Mouse (Mus musculus) retina, adult 2 months (tissue): ENCODE measurements at regions not wholly inside any gene's neighbourhood (a gene's known extent, or its start where the extent isn't known, plus 50 kb on each side); places are given as distances from the start of the nearest gene placed in this dataset.

Experiments used
- DNase-seq: peaks from one replicate; pipeline ENCODE4 v3.0.0-alpha.2; 2012; ENCODE audit warnings: low read depth, low spot score

DNA sequence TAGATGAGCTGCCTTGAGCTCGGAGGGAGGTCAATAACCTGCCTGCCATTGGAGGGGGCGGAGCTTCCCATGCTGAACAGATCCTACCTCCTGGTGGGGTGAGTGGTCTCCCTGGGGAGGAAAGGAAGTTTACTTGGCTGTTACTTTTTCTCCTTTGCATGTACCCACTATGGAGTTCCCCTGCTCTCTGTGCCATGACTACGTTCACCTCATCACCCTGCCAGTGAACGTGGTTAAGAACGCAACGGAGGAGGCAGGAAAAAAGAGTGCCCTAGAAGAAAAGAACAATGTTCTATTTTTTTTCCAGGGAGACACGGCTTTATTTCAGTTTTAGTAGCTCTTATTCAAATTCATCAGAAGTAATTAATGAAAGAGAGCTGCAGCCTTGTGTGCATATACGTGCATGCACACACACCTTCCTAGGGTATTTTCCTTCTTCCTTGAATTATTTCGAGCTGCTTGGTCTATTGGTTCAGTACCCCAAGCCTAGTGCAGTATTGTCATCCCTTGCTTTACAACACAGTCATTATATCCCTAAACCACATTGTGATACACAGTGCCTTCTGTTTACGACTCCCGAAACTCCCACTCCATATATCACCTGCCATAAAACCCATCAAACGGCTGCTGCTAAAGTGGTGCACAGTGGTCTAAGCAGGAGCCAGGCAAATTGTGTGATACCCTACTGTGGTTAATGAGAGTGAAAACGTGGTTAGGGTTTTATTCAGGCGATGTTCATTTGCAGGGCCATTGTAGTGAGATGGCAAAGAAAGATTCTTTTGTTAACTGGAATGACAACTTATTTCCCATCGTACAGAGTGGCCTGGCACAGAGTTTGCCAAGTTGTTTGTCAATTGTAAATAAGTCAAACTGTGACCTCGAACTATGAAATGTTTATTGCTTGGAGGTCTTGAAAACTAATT is 608.0 kb downstream of the Bcl11a start:
- DNase-seq = no peak

DNA sequence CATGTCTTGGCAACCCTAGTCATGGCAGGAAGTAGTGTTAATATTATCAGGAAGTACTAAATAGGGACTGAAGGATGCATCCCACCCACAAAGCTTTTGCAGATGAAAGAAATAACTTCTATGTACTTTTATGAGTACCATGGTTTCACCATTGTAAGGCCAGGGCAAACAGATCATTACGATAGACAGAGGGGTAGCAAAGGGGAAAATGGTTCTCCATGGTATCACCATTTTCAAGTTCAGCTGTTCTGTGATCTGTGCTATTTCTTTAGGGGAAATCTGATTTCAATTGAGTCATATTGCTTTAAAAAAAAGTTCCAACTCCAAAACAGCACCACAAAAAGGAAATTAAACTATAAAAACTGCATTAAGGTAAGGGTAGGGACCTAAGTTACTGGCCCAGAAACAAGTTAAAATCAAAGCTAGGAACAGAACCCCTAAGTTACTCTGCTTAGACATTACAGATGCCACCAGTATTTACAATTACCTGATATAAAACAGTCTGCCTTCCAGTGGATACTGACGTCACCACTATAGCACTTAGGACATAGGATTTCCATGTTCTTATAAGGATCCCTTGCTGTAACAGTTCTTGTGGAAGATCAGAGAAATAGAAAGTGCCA is 610.4 kb downstream of the Bcl11a start:
- DNase-seq = no peak

DNA sequence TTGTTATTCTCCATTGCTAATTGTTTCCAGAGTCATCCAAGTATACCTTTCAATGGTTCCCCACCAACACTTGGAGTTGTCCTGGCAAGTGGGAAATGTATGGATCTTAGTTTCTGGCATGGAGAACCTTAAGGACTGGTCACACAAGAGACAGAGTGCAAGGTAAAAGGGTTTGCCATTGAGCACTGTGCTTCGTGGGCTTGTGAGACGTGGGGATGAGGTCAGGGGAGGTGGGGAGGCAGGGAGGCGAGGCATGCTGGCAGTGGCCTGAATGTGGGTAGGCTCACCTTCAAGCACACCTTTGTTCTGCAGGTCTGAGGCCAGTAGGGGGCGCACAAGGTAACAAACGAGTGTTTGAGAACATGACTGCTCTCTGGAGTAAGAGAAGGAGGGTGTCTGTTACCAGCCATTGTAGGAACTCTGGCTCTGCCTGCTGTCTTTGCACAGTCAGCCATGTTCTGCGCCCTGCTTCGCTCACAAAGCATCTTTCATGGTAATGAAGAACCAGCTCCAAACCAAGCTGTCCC is 612.0 kb downstream of the Bcl11a start:
- DNase-seq = peak; percentile 2

DNA sequence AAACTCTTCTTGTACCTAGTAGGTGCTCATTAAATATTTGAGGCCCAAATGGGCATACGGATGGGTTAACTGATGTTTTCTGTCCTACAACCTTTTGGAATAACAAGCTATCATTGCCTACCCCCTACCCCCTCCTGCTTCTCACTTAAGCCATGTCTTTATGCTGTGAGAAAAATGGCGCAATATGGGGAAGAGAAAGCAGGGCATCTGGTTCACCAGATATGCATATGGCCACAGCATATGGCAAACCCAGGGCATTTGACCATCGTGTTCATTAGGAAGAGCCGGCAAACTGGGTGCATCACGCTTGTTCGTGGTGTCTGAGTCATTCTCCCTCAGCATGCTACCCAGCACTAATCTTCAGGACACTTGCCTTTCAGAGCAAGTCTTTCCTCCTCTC is 616.1 kb downstream of the Bcl11a start:
- no peak for DNase-seq

DNA sequence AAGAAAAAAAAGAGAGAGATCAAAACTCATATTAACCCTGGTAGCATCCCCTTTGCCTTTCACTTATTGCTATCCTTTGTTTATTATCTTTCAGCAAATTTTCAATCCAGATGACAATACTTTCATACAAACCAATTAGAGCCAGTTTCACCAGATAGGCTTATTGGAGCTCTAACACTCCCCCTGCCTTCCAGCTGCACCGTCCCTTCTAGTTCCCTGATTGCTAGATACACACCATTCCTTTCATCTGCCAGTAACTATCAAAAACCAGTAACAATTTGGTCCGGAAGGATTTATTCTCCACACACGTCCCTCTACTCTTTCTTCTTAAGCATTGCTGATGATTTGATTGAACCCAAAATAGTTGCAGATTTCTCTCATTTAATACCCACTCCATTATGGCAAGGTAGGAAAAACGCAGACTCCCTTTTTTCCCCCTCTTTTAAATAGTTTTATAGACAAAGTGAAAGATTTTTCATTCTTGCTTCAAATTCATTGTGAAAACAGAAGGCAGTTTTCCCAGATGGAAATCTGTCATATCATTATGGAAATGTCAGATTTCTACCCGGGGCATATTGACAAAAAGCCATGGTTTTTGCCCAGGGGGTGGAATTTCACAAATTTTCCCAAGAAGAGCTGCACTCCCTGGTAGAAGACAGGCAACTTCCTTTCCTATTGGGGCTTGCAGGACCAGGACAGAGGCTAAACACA is 617.3 kb downstream of the Bcl11a start:
- no peak for DNase-seq

DNA sequence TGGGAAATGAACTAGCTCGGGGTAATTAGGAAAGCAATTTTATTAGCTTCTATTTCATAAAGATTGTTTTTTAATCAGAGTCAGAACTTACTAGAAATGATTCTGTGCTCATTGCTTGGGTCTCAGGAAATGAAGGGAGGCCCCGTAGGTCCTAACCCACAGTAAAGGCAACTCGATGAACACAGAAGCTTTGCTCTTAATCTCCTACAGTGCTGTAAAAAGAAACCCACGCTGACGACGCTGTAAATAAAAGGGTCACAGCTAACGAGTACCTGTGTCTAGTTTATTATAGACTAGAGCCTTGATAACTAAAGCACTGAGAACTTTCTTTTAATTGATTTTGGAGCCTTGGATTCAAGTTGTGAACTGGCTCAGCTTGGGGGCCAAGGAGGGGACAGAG is 618.7 kb downstream of the Bcl11a start:
- no peak for DNase-seq

DNA sequence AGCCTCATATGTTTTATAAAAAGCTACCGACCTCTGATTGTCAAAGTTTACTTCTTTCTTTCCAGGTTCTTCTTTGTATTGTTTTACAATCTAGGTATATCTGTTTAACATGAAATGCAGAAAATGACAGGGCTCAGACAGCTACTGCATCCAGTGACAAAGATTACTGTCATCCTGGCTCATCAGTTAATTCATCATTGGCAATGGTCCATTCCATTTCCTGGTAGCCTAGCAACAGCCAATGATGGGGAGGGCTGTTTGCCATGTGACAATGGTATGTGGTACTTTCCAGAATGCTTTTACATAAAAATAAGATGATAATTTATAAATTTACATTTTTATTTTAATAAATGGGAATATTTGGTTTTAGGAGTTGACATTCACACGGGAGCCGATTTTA is 630.9 kb downstream of the Bcl11a start:
- DNase-seq = no peak

DNA sequence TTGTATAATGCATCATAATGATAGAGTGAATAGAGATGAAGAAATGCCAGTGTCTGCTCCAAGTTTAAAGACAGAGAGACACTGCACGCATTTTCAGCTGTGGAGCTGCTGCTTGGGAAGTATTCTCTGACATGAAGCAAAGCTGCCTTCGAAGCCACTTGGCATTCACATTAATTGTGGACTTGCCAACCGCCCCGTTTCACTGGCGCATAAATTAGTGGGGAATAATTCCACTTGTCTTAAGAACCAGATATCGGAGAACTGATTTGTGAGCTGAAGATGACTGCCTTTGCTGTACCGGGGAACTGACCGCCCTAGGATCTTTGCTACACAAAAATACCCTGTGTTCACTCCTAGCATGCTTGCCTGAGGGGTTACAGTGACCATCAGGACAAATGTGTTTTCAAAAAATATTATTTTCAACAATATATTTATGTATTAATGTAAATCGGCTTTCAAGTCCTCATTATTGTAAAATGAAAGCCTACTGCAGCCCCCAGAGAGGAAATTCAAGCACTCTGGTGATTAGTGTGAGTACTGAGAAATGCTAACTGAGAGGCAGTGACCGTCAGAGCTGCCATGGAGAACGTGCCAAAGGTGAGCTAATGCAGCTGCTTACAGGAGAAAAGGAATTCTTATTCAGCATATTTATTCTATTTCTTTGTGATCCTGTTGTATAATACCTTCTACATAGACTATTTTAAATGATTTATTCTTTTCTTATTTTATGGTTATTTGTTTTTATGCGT is 638.9 kb downstream of the Bcl11a start:
- no peak for DNase-seq

DNA sequence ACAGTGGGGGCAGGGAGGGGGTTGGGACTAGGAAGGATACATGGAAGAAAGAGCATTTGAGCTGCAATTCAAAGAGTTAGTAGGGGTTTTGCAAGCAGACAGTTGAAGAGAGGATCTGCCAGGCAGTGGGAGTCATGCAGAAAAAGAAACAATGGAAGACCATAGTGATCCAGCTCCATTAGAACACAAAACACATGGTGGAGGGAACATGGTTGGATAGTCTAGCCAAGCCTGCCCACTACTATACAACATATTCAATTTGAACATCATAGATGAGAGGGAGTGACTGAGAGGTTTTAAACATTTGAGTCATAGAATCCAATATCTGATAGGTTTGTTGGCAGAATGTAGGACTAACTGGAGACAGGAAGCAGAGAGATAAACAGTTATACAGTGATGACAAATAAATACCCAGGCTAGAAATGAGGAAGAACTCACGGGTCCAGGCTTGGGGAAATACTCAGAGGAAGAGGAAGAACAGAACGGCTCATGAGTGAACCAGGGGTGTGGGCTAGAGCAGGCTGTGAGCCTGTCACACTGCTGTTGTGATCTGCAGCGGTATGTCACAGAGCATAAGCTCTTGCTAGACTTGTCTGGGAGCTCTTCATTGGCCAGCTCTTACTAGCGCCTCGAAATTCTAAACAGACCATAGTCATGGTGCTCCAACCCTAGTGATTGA is 646.5 kb downstream of the Bcl11a start:
- DNase-seq = no peak

DNA sequence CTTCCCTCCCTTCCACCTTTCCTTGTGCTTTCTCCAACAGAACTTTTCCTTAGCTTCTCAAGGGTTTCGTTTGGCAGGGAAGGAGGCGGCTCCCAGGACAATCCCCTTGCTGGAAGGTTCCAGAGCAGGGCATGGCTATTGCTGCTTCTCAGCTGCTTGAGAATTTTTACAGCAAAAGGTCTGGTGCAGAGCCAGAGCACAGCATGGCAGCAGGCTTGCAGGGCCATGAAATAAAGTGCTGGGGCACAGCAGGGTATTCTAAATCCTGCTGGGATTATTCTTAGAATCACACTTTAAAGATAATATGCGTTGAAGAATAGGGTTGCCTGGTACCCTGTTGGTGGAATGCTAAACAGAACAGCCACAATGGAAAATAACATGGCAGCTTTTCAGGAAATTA is 648.5 kb downstream of the Bcl11a start:
- DNase-seq = no peak

DNA sequence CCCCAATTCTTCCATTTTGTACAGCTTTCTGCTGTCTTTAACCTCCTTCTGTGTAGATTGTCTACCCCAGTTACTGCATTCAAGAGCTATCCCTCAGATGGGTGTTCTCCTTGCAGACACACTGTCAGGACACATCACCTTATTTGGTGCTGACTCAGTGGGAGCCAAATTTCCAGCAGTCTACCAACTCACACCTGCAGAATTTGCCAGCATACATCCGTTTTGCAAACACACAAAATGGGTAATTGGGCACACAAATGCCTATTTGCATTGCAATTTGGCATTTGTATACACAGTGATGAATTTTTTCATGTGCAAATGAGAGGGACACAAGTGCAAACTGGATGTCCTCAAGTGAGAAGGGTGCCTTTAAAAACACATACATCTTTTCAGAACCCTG is 649.5 kb downstream of the Bcl11a start:
- no peak for DNase-seq

DNA sequence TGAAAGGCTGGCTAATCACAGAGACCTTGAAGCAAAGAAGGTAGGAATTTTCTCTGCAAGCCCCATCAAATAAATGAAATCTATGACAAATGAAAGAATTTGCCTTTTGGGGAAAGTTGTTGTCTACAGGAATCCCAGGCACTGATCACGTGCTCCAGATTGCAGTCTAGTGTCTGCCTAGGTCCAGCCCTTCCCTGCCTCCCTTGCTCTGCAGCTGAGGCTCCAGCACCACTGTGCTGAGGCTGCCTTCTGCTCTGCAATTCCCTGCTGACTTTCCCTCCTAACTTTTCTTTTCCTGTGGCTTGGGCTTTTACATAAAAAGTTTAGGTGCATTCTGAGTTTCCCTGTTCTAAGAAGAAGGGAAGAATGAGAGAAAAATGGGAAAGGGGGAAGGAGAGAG is 653.6 kb downstream of the Bcl11a start:
- no peak for DNase-seq

DNA sequence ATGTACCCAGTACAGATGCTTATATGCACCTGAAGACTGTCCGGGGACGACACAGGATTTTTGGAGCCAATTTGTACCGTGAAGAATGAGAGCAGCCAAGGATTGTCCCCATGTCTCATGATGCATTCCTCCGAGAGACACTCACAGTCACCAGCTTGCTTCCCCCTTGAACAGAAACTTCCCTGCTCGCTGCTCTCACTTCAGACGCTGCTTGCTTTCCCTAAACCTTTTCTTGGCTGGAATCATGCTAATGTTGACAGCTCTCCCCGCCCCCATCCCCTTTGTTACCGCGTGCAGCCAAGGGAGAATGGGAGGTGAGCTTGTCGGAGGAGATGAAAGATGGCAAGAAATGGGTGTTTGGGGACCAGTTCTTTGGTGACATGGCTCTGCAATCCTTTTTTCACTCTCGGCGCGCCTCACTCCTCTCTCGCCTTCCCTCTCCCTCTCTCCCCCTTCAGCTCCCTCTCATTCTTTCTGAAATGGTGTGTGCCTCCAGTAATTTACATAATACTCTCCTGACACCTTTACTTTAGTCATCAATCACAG is 661.9 kb downstream of the Bcl11a start:
- no peak for DNase-seq

DNA sequence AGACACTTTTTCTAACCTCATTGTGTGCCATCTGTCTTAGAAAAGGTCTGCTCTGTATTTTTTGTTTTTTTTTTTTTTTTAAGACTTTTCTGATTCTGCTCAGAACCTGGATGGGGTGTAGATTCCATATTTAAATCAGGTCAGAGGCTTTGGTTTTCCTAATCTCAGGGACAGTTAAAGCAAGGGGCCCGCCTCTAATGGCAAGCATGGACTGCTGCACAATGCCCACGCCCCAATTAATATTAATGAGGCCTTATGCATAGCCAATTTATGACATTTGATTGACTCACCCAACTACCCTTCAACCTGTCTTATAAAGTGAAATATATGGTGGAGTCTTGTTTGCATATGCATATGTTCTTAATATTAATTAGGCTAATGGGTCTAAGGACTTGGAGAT is 662.6 kb downstream of the Bcl11a start:
- no peak for DNase-seq

DNA sequence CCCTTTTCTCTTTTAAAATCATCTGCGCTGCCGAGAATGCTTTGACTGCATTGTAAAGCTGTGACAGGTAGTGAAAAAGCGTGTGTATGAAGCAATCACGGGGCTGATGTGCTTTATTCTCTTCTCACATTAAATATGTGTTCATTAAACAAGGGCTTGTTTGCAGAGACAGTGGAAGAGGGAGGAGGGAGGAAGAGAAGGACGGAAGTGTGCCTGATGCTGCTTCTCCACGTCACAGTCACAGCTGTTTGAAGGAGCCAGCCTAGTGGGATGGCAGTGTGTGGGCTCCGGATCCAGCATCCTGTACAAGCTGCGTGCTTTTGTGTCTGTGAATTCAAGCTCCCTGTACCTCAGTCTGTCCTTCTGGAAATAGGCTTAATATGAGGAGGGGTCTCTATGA is 664.7 kb downstream of the Bcl11a start:
- no peak for DNase-seq

DNA sequence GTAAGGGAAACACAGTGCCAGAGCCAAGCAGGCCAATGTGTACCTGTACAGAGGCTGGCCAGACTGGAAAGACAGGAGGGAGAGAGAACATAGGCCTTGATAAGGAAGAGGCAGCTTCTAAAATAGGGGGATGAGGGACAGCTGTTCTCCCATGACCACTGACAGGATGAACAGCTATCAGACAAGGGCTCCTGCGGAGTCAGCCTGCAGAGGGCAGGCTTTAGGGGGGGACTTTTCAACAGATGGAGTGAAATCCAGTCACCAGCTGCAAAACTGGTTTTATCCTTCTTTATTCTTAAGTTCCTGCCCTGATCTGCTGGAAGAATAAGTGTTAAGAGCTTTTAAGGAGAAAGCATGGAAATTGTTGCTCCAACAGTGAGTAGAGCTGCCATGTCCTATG is 665.6 kb downstream of the Bcl11a start:
- no peak for DNase-seq

DNA sequence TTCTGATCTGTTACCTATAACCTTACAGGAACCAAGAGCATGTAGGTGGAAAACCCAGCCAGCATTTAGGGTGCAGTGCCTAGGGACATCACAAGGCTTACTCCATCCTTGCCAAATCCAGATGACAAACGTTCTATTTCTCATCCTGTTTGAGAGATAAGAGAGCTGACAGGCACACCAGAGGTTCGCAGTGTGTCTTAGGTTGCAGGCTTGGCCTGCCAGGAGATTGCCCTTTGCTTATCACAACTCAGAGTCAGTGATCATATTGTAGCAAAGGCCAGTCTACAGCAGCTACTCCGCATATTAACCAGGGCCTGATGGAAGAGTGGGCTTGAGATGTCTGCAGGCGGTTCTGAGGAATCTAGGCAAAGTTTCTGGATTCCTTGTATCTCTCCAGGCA is 668.0 kb downstream of the Bcl11a start:
- DNase-seq = no peak

DNA sequence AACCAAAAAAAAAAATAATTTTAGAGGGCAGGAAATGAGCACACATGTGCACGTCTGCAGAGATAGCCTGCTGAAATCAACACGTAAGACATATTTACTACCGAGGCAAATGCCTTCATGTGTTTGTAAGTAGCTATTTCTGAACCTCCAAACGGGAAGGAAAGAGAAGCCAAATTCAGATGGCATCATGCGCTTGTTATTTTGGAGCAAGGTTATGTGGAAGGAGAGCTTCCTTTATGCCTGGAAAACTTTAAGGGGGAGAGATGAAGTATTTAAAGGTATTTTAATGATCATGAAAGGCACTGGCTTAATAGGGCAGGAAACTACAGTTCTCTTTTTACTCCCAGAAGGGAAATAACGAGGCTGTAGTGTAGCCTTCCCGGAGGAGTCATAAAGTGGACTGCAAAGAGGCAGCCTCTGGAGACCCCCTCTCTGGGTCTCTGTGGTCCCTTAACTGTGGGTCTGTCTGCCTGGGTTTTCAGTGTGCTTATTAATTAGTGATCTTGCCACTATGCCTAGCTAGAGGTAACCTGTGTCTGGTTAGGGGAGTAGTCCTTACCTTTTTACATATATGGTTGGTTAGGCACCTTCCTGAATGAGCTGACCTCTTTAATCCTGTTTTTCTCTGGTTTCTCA is 672.4 kb downstream of the Bcl11a start:
- DNase-seq = no peak

DNA sequence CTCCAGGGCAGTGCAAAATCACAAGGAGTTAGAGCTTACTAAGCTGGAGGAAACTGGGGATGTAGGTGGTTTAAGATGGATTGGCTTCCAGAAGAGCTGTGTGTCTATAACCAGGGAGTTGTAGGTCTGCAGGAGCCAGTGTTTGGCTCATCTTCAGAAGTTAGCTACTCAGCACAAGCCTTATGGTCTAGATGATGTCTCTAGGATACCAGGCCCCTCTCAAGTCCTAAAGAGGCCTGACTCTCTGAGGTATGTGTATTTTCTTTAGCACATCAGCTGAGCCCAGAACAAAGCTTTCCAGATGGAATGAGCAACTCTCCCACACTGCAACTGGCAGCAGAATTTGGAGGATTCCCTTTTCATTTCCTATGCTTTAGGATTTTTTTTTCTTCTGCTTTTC is 680.3 kb downstream of the Bcl11a start:
- no peak for DNase-seq

DNA sequence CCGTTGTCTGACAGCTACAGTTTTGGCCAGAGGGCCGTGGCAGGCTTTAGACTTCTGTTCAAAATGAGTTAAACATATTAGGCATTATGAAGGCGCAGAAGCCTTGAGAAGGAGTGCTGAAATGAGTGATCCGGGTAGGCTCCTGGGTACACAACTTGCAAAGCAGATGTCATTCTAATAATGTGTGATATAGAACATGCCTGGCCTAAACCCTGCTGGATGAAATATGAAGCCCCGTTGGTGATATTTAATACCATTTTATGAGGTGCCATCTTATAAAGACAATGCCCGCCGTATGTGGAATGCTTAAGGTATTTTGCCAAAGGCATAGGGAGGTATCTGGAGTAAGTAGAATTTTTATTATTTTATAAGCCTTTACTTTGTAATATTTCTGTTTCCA is 705.6 kb downstream of the Bcl11a start:
- DNase-seq = no peak
